Mouse (Mus musculus) T-helper 2 cell (primary cell): ENCODE measurements at regions not wholly inside any gene's neighbourhood (a gene's known extent, or its start where the extent isn't known, plus 50 kb on each side); places are given as distances from the start of the nearest gene placed in this dataset.

Source experiments
- in situ Hi-C: fragments of 300-600 bp; cut with MboI, MseI; formaldehyde crosslinking; loops from one replicate; pipeline ENCODE4 v1.15.1; 2025; ENCODE audit warnings: high pct_unique_total_duplicates

DNA sequence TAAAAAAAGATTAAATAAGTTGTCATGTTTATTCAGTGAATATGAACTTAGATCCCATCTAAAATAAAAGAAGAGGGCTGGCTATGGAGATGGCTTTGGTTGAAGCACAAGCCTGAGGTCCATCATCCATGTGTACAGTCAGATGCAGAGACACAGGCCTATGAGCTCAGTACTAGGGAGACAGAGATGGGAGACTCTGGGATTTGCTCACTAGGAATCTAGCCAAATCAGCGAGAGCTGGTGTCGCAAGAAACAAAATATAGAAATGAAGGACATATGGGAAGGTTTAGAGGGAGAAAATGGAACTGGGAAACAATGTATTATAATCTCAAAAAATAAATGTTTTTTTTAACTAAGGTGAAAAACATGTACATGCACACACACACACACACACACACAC lies 326.6 kb downstream of the Col12a1 start:
- in situ Hi-C loops = no loop called here

DNA sequence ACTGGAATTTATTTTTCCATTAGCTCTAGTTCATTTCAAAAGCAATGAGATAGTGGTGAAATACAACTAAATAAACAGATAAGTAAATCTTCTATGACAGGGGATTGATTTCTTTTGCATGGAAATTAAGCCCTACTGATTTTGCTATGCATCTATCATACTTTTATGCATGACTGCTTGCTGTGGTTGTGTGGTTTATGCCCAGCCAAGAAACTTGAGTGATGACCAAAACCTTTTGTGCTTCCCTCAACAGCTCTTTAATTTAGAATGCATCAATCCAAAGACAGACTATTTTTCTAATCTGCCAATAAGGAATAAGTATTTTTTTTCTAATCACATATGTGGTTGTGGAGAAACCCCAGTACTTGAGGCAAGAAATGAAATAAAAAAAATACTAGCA lies 303.6 kb downstream of the Col12a1 start:
- in situ Hi-C loops = no loop called here

DNA sequence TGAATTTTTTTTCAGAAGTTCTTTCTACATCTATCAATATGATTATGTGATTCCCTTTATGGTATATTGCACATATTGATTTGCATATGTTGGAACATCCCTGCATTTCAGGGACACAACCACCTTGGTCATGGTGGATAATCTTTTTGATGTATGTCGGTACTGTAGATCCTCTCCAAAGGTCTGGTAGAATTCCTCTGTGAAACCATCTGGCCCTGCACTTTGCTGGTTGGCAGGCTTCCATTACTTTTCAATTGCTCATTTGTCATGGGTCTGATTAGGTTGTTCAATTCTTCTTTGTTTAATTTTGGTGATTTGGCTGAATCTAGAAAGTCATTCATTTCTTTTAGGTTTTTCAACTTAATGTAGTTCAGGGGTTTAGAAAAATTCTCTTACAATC lies 288.2 kb downstream of the Col12a1 start:
- in situ Hi-C loops = no loop called here

DNA sequence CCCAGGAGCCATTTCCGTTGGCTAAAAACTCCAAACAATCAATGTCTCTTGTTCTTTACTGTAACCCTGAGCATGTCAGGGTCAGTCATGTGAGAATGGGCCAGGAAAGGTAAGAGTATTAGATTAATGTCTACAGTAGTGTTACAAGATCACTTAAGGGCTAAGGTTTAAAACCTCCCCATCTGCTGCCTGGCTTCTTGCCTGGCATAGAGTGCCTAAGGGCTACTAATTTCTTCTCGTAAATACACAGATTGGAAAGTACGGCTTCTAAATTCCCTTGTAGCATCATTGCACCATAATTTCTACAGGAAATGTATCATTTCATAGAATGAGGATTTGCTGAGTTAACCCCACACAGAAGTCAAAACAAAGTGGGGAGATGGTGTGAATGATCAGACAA lies 281.0 kb downstream of the Col12a1 start:
- in situ Hi-C loops = no loop called here

DNA sequence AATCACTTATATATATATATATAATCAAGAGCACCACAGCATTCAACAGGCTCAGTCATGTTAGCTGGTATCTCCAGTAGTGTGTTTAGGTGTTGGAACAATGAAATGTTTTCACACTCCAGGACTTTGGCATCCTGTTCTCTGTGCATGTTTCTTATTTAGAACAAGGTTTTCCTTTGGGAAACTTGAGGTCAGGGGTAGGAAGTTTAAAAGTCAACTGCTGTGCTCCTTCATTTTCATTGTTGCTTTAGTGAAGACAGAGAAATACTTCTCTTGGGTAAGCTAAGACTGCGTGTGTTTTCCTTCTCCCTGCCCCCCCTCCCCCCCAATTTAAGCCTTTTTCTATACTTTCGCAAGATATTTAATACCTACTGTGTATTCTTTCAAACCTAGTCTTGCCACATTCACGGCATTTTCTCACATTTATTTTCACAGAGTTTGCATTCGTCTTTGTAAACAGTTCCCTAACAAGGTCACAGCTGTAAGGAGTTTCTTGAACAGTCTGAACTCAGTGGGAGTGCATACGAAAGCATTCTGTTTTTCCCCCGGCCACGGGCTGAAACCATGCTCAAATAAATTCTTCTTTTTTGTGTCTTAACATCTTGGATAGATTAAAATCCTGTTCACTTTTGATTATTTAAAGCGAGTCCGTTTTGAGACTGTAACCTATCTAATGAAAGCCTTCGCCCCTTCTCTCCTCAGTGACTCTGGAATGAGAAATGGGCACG lies 279.2 kb downstream of the Col12a1 start:
- in situ Hi-C loops = no loop called here

DNA sequence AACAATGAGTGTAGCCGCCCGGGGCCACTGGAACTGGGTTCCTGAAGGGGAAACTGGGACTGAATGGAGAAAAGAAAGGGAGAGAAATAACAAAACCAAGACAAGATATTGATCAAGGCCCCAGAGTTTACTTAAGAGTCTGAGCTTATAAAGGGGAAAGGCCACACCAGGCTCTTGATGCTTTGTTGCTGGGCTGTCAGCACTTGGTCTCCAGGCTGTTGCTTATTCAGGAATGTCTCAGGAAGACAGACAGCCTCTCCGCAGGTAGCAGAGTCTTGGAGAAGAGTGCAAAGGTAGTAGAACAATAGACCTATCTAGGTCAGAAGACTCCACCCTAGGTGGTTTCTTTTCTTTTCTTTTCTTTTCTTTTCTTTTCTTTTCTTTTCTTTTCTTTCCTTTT lies 263.4 kb downstream of the Col12a1 start:
- in situ Hi-C loops = no loop called here

DNA sequence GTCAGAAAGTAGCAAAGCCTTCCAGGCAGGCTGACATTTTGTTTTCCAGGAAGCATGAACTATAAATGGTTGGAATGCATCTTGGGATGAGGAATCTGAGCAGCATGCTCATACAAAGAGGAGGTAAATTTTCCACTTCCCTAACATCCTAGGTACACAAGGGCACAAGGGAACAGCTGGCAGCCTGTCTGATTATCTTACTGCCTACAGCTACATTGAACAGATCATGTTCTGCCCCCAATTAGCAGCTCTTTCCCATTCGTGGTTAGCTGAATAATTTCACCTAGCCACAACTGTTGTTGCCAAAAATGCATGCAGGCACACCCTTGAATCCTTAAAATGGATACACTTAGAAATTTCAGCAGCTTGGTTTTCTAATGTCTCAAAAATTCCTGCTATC lies 239.5 kb downstream of the Col12a1 start:
- in situ Hi-C loops = no loop called here

DNA sequence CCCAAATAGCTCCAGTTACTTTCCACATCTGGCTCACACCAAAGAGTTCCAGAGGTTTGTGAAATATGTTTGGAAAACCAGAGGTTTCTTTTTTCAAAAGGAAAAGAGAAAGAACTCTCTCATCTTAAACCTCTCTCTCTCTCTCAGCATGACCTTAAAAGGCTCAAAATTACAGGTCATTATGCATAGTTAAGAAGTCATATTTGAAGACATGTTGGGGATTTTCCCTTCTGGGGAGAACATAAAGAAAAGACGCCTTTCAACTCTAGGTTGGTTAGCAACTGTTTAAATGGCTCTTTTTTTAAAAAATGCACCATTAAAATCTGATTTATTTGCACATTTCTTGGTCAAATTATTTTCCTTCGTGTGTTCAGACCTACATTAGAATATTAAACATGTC lies 218.4 kb downstream of the Col12a1 start:
- in situ Hi-C loops = no loop called here

DNA sequence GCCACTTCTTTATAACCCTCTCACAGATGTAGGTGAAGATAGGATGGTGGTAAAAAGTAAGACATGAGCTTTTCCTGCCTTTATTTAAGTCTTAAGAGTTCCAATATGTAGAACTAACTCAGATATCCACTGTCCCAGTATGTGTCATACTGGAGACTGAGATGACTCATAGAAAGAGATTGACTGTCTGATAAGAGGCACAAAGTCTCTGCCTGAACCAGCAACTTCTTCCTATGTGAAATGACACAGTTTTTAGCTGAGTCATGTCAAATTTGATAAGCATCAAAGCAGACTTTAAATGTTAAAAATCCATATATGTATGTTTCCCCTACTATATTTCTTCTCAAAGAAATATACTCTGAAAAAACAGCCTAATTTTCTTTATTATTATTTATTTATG lies 216.6 kb downstream of the Col12a1 start:
- in situ Hi-C loops = no loop called here

DNA sequence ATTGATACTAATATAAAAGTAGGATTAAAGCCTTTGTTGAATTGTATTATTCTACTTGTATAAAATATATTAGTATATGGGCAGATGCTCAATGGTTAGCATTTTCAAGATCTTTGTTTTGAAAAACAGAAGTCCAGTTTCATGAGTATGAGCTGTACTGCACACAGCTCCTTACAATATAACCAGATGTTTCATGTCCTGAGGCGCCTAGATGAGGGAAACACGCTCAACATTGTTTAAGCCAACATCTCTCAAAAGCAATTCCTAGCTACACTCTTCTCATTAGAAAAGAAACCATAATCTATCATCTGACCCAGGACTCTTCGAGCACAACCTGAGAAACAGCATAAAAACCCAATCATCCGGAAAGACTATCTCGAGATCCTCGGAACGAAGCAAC lies 202.2 kb downstream of the Col12a1 start:
- in situ Hi-C loops = no loop called here

DNA sequence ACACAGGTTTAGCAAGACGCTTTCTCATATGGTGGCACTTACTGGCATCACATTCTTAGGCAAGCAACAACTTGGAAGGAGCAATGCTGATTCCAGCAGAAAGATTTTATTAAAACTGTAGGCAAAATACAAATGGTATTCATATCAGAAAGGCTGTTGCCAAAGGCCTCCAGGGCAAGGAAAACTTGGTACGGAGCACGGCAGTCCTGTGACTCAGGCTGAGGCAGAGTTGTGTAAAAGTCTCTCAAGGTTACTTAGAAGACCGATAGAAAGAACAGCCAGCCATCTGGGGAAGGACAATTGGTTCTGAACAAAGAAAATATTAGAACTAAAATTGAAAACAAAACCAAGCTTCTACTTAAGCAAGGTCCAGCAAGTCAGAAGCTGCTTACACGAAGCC lies 201.2 kb downstream of the Col12a1 start:
- in situ Hi-C loops = no loop called here

DNA sequence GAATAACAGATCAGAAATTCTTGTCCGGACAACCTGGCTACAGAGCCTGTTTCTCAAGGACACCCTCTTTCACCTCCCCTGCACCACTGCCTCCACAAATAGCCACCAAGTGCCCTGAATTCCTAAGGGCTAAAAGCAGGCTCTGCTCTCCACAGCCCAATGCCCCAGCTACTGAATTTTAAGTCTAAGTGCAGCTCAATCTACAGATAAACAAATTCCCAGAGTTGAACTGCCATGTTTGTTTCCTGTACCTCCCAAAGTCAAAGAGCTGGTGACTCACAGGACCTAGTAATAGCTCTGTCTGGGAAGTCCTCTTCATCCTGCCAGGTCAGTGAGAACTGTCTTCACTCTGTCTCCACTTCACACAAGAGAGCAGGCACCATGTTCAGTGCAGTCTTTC lies 200.0 kb downstream of the Col12a1 start:
- in situ Hi-C loops = no loop called here

DNA sequence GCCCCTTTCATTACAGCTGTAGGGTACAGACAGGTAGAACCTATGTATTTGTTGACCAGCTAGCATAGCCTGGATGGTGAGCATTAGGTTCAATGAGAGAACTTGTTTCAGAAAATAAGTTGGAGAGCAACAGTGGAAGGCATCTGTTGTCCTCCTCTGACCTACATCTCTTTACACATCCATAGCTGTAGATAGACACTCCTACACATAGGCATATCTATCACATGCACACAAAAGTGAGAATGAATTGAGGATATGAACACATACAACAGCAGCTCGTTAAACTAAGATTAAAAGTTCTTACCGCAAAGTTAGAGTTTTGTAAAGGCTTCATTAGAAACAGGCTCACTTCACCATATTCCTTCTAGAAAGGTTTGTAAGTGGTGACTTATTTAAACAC lies 198.1 kb downstream of the Col12a1 start:
- in situ Hi-C loops = no loop called here

DNA sequence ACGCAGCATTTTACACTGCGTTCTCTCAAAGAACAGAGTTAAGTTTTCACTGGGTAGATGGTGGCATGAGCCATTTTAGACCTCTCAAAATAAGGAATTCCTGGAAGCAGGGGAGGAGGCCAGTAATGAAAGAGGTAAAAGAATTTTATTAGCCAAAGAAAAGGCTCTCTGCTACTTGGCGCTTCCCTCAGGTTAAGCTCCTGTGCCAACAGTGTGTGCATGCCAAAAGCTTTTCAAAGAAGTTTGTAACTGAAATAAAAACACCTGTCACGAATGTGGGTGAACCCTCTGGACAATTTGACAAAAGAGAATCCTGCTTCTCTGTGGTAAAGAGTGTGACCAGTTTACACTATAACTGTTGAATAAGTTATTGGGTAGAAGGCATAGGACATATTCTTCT lies 195.6 kb downstream of the Col12a1 start:
- in situ Hi-C loops = no loop called here

DNA sequence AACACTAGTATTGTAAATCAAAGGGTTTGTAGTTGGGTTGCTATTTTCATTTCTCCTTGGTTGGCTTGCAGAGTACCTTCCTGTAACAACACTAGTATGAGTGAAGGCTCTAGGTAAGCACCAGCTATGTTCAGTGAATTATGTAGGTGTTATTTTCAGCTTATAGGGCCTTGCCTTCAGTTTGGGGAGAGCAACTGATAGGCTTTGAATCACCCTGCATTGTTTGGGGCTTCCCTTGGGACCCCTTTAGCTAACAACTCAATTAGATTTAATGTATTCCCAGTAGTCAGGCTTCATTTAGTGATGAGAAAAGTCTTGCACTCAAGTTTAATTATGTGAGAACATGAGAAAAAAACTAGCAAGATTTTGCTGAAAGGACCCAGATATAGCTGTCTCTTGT lies 193.6 kb downstream of the Col12a1 start:
- in situ Hi-C loops = no loop called here

DNA sequence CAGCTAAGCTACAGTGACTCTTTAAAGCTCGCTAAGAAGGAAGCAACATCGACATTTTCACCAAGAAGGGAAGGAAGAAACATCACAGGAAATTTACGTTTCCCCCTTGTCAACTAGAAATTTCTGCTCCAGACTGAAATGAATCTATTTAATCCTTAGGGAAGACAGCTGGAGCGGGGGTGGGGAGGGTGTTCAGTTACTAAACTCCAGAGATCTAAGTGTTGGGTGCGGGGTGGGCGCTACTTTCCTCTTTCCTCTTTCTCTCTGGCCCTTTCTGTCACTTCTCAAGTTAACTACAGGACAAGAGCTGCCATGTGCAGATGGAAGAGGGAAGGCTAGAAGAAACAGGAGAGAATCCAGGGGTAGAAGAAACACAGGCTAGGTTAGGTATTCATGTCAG lies 192.2 kb downstream of the Col12a1 start:
- in situ Hi-C loops = no loop called here

DNA sequence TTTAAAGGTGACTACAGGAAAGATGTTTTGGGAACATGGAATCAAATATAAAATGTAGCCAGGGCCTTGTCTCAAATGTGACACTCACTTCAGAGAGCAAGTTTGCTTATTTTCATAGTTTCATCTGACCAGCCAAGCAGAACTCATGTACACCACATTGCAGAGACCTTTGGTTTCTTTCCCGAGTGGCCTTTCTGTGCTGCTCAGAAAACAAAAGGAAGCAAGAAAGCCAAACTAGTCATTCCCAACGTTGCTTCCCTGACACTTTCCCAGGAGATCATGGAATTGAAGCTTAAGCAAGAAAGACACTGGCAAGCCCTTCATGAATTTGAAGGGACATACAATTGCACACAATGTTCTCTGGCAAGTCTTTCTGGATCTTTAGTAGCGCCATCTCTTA lies 191.3 kb downstream of the Col12a1 start:
- in situ Hi-C loops = no loop called here
